Mouse (Mus musculus): Measurements from ENCODE around the gene Edn1.

Gene Edn1

DNA sequence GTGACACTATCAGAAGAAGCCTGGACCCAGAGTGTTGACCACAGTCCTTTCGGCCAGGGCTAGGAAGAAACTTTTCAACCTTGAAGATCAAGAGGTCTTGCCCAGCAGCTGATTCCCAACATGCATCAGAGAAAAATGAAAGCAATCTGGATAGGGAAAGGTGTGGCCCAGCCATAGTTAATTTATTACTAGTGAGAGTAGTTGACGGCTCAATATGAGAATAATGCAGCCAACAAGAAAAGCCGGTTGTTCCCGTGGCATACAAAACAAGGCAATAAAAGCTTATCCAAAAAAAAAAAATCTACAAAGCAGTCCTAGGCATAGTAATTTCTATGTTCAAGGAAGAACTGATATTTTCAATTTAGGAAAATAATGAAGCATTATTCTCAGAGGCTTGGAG is 16.5 kb downstream of the Edn1 start:
- DNase-seq, result no peak

DNA sequence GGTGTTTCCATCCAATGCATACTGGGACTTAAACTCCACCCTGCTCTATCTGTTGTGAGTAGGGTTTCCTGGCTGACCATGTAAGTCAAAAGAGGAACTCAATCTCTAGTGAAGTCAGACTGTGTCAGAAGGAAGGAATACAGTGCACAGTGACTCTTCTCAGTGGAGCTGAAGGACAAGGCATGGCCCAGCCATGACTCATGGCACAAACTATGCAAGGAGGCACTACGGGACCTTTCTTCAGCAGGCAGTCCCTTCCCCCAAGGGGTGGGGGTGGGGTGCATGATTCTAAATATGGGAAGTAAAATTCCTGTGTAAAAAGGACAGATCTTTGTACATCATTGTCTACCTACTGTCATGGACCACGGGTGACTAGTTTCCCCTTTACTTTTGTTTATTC is 27.3 kb downstream of the Edn1 start:
- no peak for DNase-seq

DNA sequence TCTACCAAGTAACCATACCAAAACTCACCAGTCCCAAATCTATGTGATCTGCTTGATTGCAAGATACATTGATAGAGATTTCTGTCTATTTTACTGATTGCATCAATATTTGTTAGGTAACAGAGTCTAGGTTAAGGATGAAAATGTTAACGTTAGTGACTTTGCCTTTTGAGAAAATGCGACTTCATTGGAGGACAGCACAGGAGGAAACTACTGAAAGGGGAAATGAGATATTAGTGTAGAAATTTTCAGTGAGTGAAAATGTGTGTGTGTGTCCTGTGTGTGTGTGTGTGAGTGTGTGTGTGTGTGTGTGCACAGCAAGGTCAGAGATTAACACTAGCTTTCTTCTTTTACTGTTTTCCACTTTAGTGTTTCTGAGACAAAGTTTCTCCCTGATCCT is 29.8 kb downstream of the Edn1 start:
- no peak for DNase-seq

DNA sequence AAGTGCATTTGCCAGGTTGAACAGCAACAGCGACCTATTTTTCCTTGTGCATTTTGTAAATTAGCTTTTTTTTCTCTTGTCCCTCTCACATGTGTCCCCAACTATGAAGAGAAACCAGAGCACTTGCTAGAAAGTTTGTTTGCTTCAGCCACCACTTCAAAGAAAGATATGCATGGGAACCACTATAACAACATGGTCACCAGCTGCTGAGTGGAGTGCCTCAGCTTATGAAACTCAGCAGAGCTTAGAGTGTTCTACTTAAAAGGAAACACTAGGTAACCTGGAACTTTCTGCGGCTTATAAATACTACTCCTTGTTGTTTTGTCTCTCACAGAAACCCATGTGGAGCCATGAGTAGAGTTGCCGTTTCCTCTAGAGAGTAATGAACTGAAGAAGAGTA is 33.7 kb downstream of the Edn1 start:
- DNase-seq, result no peak

DNA sequence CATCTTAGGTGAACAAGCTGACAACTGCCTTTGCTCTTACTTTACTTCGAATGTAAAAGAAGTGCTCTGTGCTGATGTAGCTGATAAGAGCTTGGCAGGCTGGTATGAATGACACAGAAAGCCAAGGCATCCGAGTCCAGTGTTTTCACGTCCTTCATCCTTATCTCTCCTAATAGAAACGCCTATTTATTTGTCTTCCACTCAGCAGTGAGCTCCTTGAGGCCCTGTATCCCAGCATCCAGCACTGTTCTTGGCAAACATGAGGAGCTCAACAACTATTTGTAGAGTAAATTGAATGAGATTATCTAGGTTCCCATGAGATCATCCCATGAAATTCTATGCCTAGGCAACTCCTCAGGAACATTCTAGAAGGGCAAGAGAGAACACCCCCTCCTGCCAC is 35.1 kb downstream of the Edn1 start:
- no peak for DNase-seq

DNA sequence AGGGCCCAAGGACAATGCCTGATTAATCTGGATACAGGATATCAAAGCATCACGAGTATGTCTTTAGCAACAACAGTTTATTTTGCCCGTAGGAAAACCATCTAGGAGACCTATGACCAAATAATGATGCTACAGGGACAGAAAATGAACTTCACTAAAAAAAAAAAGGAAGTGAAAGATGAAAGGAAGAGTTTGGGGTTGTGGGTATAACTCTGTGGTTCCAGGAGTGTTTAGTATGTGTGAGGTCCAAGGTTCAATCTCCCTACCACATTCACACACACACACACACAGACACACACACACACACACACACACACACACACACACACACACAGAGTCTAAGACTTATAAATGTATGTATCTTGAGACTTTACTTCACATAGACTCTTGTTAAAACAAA is 35.8 kb downstream of the Edn1 start:
- no peak for DNase-seq

- DNase-seq, result peak; percentile 27 to 52
Measured at GRCm38 (mm10) chr13:42339466-42339865, 38.2 kb downstream of the Edn1 start.

GRCm38 (mm10) chr13:42341871-42342532 is 40.7 kb downstream of the Edn1 start:
- peak; percentile 60 to 71 for DNase-seq

DNA sequence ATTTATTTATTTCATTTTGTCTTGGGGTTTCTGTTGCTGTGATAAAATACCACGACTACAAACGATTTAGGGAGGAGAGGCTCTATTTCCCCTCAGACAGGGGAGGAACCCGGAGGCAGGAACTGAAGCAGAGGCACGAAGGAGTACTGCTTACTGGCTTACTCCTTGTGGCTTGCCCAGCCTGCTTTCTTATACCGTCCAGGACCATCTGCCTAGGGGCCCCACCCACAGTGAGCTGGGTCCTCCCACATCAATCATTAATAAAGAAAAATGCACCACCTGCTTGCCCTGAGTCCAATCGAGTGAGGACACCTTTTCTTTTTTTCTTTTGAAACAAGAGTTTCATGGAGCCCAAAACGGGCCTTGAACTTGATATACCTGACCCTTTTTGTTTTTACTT is 44.2 kb downstream of the Edn1 start:
- peak in 1 of 2 experiments; percentile 43 for DNase-seq

DNA sequence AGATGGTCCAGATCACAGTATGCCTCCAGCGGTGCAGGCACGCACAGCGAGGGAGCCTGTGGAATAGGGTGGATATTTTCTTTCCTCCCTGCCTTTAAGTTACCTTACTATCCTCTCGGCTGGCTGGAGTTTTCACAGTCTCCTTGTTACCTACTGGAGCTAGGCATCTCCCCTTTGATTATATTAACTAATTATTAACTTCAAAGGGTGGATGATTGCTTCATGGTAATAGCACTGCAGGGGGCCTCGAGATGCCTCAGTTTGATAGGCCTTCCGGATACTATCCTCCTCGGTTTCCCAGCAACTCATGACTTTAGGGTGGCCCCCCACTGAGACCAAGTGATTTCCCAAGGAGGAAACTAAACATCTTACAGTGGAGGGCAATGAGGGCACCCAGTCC is 45.1 kb downstream of the Edn1 start:
- DNase-seq, result peak; percentile 49 to 67

GRCm38 (mm10) chr13:42351675-42352074 is 50.4 kb downstream of the Edn1 start:
- DNase-seq, result no peak
